Mouse (Mus musculus): ENCODE results near the gene Man1a2. TPM values are rescaled to one million over a fixed set of nuclear protein-coding genes. Genes with fewer than 3 reads are reported as not detected.

The Man1a2 gene
- polyA plus RNA-seq, 1 experiment from 2014 or later = 50.2 TPM

GRCm38 (mm10) chr3:100534394-100534793, 150.9 kb downstream of the Man1a2 start:
- Histone ChIP-seq H3K9me3 (ENCODE audit: control insufficient read depth, low read length) (no peaks in the 10 kb centered on the region), H3K27me3 (ENCODE audit: control insufficient read depth, insufficient read depth, low read length) (no peaks in the 10 kb centered on the region), H3K36me3 (ENCODE audit: control insufficient read depth, insufficient read depth, low read length) (no peaks in the 10 kb centered on the region), H3K9ac (replicated peaks; ENCODE audit: low read depth, low read length) (no peak overlapping the region), H3K4me3 (ENCODE audit: low read depth, low read length) (no peak overlapping the region), H3K4me1 (ENCODE audit: control insufficient read depth, insufficient read depth, low read length) (no peaks in the 10 kb centered on the region), H3K4me2 (ENCODE audit: low read depth, low read length) (no peak overlapping the region), H3K27ac (ENCODE audit: low read depth, low read length) (no peak overlapping the region)
- WGBS = 91% methylated on average over 3 of the region's 3 CpGs
- no peak for ATAC-seq (ENCODE audit: low read depth)

GRCm38 (mm10) chr3:100533429-100533828, 151.9 kb downstream of the Man1a2 start:
- ATAC-seq (ENCODE audit: low read depth) = no peak
- Histone ChIP-seq H3K27ac (ENCODE audit: low read depth, low read length) (no peak overlapping the region), H3K4me1 (ENCODE audit: control insufficient read depth, insufficient read depth, low read length) (no peaks in the 10 kb centered on the region), H3K9ac (replicated peaks; ENCODE audit: low read depth, low read length) (no peak overlapping the region), H3K36me3 (ENCODE audit: control insufficient read depth, insufficient read depth, low read length) (no peaks in the 10 kb centered on the region), H3K9me3 (ENCODE audit: control insufficient read depth, low read length) (no peaks in the 10 kb centered on the region), H3K27me3 (ENCODE audit: control insufficient read depth, insufficient read depth, low read length) (no peaks in the 10 kb centered on the region), H3K4me3 (ENCODE audit: low read depth, low read length) (no peak overlapping the region), H3K4me2 (ENCODE audit: low read depth, low read length) (no peak overlapping the region)

GRCm38 (mm10) chr3:100530919-100531318, 154.4 kb downstream of the Man1a2 start:
- WGBS = 94% methylated on average over 5 of the region's 5 CpGs
- Histone ChIP-seq H3K9me3 (ENCODE audit: control insufficient read depth, low read length) (no peaks in the 10 kb centered on the region), H3K4me1 (ENCODE audit: control insufficient read depth, insufficient read depth, low read length) (no peaks in the 10 kb centered on the region), H3K27ac (ENCODE audit: low read depth, low read length) (no peak overlapping the region), H3K4me2 (ENCODE audit: low read depth, low read length) (no peak overlapping the region), H3K27me3 (ENCODE audit: control insufficient read depth, insufficient read depth, low read length) (no peaks in the 10 kb centered on the region), H3K4me3 (ENCODE audit: low read depth, low read length) (no peak overlapping the region), H3K9ac (replicated peaks; ENCODE audit: low read depth, low read length) (no peak overlapping the region), H3K36me3 (ENCODE audit: control insufficient read depth, insufficient read depth, low read length) (no peaks in the 10 kb centered on the region)
- ATAC-seq (ENCODE audit: low read depth) = no peak

- no peak overlapping the region for H3K9ac ChIP-seq (replicated peaks; ENCODE audit: low read depth, low read length)
- H3K9me3 ChIP-seq (ENCODE audit: control insufficient read depth, low read length) = no peaks in the 10 kb centered on the region
- H3K4me3 ChIP-seq (ENCODE audit: low read depth, low read length) = no peak overlapping the region
- H3K4me2 ChIP-seq (ENCODE audit: low read depth, low read length) = no peak overlapping the region
- H3K27me3 ChIP-seq (ENCODE audit: control insufficient read depth, insufficient read depth, low read length) = no peaks in the 10 kb centered on the region
- no peaks in the 10 kb centered on the region for H3K36me3 ChIP-seq (ENCODE audit: control insufficient read depth, insufficient read depth, low read length)
- no peak for ATAC-seq (ENCODE audit: low read depth)
- no peaks in the 10 kb centered on the region for H3K4me1 ChIP-seq (ENCODE audit: control insufficient read depth, insufficient read depth, low read length)
- 88% methylated on average over 7 of the region's 7 CpGs for WGBS
- H3K27ac ChIP-seq (ENCODE audit: low read depth, low read length) = no peak overlapping the region
These were observed 155.0 kb downstream of the Man1a2 start for GRCm38 (mm10) chr3:100530244-100530788.

- Histone ChIP-seq H3K4me1 (ENCODE audit: control insufficient read depth, insufficient read depth, low read length) (no peaks in the 10 kb centered on the region), H3K4me3 (ENCODE audit: low read depth, low read length) (no peak overlapping the region), H3K27ac (ENCODE audit: low read depth, low read length) (no peak overlapping the region), H3K4me2 (ENCODE audit: low read depth, low read length) (no peak overlapping the region), H3K9ac (replicated peaks; ENCODE audit: low read depth, low read length) (no peak overlapping the region), H3K27me3 (ENCODE audit: control insufficient read depth, insufficient read depth, low read length) (no peaks in the 10 kb centered on the region), H3K36me3 (ENCODE audit: control insufficient read depth, insufficient read depth, low read length) (no peaks in the 10 kb centered on the region), H3K9me3 (ENCODE audit: control insufficient read depth, low read length) (no peaks in the 10 kb centered on the region)
- WGBS = 87% methylated on average over 7 of the region's 7 CpGs
- no peak for ATAC-seq (ENCODE audit: low read depth)
These were observed 162.6 kb downstream of the Man1a2 start for GRCm38 (mm10) chr3:100522671-100523070.

- Histone ChIP-seq H3K4me2 (ENCODE audit: low read depth, low read length) (no peak overlapping the region), H3K27ac (ENCODE audit: low read depth, low read length) (no peak overlapping the region), H3K9ac (replicated peaks; ENCODE audit: low read depth, low read length) (no peak overlapping the region), H3K27me3 (ENCODE audit: control insufficient read depth, insufficient read depth, low read length) (no peaks in the 10 kb centered on the region), H3K9me3 (ENCODE audit: control insufficient read depth, low read length) (no peaks in the 10 kb centered on the region), H3K36me3 (ENCODE audit: control insufficient read depth, insufficient read depth, low read length) (no peaks in the 10 kb centered on the region), H3K4me3 (ENCODE audit: low read depth, low read length) (no peak overlapping the region), H3K4me1 (ENCODE audit: control insufficient read depth, insufficient read depth, low read length) (no peaks in the 10 kb centered on the region)
- WGBS = 43% methylated on average over 1 of the region's 1 CpGs
- no peak for ATAC-seq (ENCODE audit: low read depth)
These were observed 163.7 kb downstream of the Man1a2 start for GRCm38 (mm10) chr3:100521626-100522025.

GRCm38 (mm10) chr3:100515754-100516141, 169.6 kb downstream of the Man1a2 start:
- Histone ChIP-seq H3K27me3 (ENCODE audit: control insufficient read depth, insufficient read depth, low read length) (no peaks in the 10 kb centered on the region), H3K36me3 (ENCODE audit: control insufficient read depth, insufficient read depth, low read length) (no peaks in the 10 kb centered on the region), H3K4me3 (ENCODE audit: low read depth, low read length) (no peak overlapping the region), H3K9ac (replicated peaks; ENCODE audit: low read depth, low read length) (no peak overlapping the region), H3K9me3 (ENCODE audit: control insufficient read depth, low read length) (no peaks in the 10 kb centered on the region), H3K4me1 (ENCODE audit: control insufficient read depth, insufficient read depth, low read length) (no peaks in the 10 kb centered on the region), H3K4me2 (ENCODE audit: low read depth, low read length) (no peak overlapping the region), H3K27ac (ENCODE audit: low read depth, low read length) (no peak overlapping the region)
- no peak for ATAC-seq (ENCODE audit: low read depth)
- 88% methylated on average over 5 of the region's 5 CpGs for WGBS

- no peak overlapping the region for H3K27ac ChIP-seq (ENCODE audit: low read depth, low read length)
- no peak for ATAC-seq (ENCODE audit: low read depth)
- no peaks in the 10 kb centered on the region for H3K27me3 ChIP-seq (ENCODE audit: control insufficient read depth, insufficient read depth, low read length)
- H3K4me2 ChIP-seq (ENCODE audit: low read depth, low read length) = no peak overlapping the region
- WGBS = 76% methylated on average over 8 of the region's 8 CpGs
- H3K4me3 ChIP-seq (ENCODE audit: low read depth, low read length) = no peak overlapping the region
- H3K9ac ChIP-seq (replicated peaks; ENCODE audit: low read depth, low read length) = no peak overlapping the region
- H3K36me3 ChIP-seq (ENCODE audit: control insufficient read depth, insufficient read depth, low read length) = no peaks in the 10 kb centered on the region
- no peaks in the 10 kb centered on the region for H3K9me3 ChIP-seq (ENCODE audit: control insufficient read depth, low read length)
- no peaks in the 10 kb centered on the region for H3K4me1 ChIP-seq (ENCODE audit: control insufficient read depth, insufficient read depth, low read length)
These were observed 170.1 kb downstream of the Man1a2 start for GRCm38 (mm10) chr3:100515093-100515753.
